Mouse (Mus musculus): ENCODE measurements around the gene Ubp1.
"Not testable (repeated sequence)": the region's sequence is repeated elsewhere in the genome, so short reads cannot be mapped to it uniquely, and the experiment has no call there.

The Ubp1 gene

DNA sequence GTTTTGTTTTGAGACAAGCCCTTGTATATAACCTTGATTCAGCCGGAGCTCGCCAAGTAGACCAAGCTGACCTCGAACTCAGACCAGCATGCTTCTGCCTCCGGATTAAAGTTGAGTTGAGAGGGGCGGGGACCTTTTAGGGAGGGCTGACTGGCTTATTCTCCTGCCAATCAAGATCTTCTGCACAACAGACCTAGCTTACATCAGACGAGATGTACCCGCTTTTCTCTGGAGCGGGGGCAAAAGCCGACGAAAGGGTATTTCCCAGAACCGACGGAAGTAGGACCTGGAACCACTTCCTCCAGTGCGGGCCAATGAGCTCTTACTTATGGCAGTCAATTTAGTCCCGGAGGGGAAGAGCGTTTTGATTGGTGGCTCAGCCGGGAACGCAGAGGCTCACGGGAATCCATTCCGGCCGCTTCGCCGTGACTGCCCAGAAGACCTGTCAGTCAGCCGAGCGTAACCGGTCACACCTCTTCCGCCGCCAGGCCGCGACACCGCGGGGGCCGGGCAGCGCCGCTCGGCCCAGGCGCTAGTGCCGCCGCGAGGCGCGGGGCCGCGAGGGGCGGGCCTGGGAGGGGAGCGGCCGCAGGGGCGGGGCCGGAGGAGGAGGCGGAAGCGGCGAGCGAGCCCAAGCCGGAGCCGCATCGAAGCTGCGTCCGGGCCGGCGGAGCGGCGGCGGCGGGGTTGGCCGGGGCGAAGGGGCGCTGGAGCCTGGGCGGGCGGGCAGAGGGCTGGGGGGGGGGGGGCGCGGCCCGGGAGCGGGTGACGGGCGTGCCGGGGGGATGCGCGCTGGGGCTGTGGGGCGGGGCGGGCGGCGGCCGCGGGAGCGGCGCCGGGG is at the start of gene Ubp1:
Gene Ubp1 (plus strand): TSS at position 401 of the 841 bp plus-strand sequence.
- DNase-seq (ENCODE audit: low spot score), result peak; percentile 98

DNA sequence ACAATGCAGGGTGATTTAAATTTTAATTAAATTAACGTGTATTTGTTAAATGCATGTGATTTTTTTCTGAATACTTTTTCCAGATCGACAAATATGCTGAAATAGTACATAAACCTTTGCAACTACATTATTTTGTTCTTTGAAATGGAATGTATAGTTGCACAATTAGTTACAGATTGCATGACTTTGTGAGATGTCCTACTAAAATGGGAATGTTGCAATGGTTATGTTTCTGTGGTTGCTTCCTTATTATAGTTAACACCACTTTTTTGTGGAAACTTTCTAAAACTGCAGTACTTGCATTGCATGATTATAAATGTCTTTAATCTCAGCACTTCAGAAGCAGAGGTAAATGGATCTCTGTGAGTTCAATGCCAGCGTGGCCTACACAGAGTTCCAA is 35.8 kb upstream of the Ubp1 start:
- DNase-seq (ENCODE audit: low spot score), result no peak

DNA sequence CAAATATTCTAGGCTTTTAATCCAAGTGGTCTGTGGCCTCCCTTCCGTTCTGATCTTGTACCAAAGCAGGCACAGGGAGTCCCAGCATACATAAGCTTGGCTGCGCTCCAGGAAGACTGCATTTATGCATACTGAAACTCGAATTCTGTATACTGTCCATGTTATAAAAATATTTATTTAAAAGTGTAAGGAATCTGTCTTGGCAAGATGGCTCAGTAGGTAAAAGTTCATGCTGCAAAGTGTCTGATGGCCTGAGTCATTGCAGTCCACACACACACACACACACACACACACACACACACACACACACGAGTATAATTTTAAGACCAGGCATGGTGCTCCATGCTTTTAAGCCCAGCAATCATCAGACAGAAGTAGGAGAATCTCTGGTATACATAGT is 27.6 kb upstream of the Ubp1 start:
- no peak for DNase-seq (ENCODE audit: low spot score)

DNA sequence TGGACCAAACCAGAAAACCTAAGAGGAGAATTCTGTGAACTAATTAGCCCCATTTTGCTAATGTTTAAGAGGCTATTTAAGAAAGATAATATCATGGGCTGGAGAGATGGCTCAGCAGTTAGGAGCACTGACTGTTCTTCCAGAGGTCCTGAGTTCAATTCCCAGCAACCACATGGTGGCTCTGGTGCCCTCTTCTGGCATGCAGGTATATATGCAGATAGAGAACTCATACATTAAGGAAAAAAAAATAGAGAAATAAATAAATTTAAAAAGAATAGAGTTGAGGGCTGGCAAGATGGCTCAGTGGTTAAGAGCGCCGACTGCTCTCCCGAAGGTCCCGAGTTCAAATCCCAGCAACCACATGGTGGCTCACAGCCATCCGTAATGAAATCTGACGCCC is 26.4 kb upstream of the Ubp1 start:
- DNase-seq (ENCODE audit: low spot score), result not testable (repeated sequence)

DNA sequence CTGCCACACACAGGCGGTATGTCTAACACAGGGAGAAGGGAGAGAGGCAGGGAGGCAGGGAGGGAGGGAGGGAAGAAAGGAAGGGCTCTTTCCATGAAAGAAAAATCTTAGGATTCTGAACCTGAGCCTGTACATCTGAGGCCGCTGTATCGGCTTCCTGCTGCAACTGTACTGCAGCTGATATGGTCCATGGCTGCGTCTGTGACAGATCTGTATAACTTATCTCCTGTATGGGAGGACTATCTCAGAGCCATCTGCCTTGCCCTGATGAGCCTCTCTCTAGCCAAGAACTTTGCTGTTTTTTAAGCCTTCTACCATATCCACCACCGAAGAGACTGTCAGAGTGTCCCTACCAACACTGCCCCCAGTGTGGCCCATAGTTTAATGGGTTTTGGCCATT is 14.9 kb upstream of the Ubp1 start:
- no peak for DNase-seq (ENCODE audit: low spot score)

DNA sequence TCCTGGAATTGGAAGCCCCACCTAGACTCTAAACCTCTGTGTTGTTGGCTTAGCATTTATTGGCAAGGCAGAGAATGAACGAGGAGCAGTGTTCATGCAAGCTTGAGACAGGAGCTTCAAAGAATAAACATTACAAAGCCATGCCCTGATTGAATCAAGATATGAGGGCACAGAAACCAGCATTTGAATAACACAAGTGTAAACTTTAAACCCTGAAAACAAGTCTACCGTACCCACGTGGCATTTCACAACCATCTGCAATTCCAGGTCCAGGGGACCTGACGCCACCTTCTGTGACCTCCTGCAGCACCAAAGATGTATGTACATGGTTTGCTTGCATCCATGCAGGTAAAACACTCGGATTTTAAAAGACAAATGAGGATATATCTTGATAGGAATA is 8.1 kb upstream of the Ubp1 start:
- DNase-seq (ENCODE audit: low spot score), result no peak

DNA sequence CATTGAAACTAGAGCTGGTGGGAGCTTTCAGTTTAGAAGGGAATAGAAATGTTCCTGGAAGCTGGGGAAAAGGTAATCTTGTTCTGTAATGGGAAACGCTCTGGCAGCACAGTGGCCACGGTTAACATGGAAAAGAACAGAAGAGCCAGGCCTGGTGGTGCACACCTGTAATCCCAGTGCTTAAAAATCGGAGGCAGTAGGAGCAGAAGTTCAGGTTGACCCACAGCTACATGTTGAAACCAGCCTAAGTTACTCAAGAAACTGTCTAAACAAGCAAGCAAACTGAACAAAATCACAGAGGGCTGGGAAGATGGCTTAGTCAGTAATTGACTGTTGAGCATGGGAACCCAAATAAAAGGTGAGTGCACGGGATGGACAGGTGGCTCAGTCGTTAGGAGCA is 5.9 kb upstream of the Ubp1 start:
- DNase-seq (ENCODE audit: low spot score), result no peak

DNA sequence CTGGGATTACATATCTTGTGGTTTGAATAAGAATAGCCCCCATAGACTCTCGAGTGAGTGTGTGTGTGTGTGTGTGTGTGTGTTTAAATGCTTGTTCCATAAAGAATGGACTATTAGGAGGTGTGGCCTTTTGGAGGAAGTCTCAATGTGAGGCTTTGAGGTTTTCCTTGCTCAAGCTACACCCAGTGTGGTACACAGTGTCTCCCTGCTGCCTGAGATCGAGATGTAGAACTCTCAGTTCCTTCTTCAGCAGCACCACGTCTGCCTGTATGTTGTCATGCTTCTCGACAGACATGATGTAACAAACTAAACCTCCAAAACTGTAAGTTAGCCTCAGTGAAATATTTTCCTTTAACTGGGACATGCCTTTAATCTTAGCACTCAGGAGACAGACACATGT is 2.1 kb upstream of the Ubp1 start:
- no peak for DNase-seq (ENCODE audit: low spot score)

DNA sequence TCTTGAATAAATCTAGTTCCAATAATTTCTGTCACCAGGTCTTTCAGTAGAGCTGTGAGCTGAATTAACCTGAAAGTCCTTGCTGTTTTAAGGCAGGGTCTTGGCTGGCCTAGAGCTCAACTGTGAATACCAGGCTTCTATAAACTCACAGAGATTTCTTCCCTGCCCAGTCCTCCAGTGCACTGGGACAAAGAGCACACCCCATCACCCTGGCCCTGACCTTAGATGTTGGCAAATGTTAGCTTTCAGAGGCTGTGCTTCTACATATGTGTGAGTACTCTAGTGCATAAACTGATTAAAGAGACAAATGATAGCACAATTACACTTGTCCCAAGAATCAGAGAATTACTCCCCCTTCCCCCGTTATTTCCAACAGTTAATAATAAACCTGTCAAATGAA is 1.1 kb upstream of the Ubp1 start:
- DNase-seq (ENCODE audit: low spot score), result no peak

DNA sequence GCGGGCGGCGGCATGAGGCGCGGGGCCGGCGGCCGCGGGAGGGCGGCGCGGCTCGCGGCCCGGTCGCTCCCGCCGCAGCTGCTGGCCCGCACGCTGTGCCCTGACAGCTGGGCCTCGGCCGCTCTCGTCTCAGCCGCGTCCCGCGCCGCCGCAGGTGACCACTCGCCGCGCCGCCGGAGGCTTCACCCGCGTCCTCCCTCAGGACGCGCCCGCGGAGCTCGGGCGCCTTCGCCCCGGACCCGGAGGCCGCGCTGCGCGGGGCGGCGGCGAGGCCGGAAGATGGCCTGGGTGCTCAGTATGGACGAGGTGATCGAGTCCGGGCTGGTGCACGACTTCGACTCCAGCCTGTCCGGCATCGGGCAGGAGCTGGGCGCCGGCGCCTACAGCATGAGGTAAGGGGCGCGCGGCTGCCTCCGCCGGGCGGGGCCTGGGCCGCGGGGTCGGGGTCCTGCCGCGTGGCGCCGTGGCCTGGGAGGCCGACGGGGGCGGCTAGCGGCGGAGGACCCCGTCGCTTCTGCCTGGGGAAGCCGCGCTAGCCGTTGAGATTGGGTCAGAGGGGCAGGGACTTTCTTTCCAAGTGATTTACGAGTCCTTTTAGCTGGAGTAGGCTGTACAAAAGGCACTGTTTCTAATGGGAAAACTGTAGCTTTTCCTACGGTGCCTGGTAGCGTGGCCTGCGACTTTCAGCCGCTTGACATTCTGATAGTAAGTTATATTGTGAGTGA is 803 bp downstream of the Ubp1 start:
- peak; percentile 43 for DNase-seq (ENCODE audit: low spot score)

DNA sequence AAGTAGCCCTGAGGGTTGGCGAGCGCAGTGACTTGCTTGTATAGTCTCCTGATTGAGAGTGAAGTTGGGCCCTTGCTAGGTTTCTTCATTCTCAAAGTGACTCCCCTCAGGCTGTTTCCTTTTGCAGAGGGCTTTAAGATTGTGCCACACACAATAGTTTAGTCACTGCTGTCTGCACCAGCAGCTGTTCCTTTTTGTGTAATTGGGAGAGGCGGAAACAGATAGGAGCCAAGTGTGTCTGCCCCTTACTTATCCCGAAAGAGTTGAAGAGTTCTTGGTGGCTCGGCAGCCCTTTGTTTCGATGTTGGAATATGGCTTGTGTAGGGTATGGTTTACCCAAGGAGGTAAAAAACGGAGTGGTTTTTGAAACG is 1.4 kb downstream of the Ubp1 start:
- peak; percentile 34 for DNase-seq (ENCODE audit: low spot score)

DNA sequence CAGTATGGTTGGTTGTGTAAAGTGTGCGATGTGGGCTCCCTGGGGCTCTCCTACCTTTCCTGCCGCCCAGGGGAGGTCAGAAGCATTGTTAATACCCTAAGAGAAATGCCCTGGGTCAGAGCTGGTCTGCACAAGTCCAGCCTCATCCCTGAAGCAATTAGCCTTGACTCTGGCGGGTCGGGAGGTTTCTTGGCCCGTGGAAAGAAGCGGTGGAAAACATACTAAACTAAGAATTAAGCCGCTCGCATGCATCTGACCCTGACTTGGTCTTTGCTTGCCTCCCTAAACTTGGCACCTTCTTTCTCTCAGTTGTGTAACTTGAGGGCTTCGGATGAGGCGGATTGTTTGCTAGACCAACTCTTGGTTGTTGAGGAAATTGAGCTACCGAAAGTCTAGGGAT is 1.8 kb downstream of the Ubp1 start:
- DNase-seq (ENCODE audit: low spot score), result peak; percentile 4

DNA sequence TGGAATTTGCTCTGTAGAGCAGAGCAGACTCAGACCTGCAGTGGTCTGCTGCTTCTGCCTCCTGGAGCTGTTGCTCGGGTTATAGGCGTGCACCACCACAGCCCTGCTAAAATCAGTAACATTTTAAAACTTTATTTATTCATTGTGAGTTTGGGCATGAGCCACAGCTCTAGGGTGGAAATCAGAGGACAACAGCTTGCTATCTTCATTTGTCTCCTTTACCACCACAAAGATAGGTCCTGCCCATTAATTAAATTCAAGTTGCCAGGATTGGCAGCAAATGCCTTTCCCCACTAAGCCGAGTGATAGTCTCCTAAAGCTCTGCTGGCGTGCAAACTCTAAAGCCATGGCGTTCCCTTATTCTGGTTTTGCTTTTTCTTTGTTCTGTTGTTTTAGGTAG is 4.9 kb downstream of the Ubp1 start:
- DNase-seq (ENCODE audit: low spot score), result no peak

DNA sequence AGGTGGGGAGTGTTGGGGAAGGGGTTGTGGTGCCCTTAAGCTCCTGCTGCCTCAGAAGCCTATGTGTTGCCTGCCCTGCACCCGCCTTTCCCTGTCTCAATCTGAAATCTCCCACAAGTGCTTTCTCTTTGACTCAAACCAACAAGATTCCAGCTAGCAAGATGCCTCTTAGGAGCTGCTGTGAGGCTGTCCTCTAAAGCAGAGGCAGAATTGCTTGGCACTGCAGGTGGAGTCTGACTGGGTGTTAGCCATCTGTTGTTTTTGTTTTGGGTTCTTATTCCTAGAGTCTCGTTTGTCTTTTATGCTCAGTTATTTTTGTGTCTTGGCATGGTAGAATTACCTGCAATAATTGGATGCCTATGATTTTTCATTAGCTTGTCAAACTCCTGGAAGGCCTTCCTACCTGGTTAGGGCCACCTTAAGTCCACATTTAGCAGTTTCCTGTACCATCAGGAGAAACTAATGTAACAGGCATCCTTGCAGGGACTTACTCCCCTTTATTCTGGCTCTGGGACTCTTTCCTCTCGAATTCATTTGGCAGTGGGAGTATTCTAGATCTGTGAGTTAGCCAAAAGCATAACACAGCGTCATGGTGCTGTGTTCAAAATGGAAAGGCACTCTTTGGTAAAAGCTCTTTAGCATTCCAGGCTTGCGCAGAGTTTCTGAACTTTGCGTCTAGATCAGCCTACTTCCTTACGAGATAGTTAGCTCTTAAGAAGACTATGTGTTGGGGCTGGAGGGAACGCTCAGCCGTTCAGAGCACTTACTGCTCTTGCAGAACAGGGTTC is 8.5 kb downstream of the Ubp1 start:
- DNase-seq (ENCODE audit: low spot score), result no peak

DNA sequence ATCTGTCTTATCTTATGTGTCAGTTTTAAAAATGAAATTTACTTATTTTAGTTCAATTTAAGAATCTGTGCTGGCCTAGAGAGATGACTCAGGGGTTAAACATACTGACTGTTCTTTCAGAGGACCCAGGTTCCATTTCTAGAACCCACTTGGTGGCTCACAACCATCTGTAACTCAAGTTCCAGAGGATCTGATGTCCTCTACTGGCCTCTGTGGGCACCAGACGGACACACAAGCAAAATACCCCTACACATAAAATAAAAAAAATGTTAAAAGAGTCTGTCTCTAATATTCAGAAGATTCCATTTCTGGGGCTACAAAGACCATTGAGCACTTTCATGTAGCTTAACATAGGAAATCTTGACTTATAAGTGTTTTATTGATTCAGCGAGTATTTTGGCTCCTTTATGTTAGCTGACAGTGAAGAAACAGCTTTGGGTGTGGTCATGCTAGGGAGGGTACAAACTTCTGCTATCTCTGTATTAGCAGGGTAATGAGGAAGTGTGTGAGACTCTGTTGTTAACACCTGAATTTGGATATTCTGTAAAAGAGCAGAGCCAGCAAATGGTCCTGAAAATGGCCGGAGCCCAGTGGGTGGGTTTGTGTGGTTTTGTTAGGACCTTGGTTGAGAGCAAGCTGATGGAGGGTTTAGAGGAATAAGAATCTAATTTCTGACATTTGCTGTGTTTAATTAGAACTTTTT is 10.5 kb downstream of the Ubp1 start:
- DNase-seq (ENCODE audit: low spot score), result no peak

DNA sequence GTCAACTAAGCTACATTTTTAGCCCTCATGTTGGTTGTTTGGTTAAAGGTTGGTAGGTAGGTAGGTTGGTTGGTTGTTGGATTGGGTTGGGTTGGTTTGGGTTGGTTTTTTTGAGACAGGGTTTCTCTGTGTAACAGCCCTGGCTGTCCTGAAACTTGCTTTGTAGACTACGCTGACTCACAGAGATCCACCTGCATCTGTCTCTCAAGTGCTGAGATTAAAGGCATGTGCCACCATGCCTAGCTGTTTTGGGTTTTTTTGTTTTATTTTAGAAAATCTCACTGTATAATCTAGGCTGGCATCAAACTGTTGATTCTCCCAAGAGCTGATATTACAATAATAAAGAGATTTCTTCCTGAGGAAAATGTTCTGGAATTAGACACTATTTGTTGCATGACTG is 12.6 kb downstream of the Ubp1 start:
- no peak for DNase-seq (ENCODE audit: low spot score)

DNA sequence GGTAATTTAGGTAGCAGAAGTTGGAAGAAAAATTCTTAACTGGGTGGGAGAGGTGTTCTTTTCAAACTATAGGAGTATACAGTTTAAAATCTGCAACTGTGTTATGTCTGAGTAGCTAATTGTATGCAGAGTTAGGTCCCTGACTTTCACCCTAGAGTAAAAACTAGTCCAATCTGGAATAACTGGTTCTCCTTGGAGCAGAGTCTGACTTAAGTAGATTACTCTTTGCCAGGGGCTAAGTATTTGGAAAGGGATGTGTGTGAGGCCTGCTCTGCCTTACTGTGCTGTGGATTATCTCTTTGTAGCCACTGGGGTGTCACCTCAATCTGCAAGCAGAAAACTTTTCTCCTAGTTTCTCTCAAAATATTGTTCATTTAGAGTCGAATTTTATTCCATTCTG is 16.5 kb downstream of the Ubp1 start:
- DNase-seq (ENCODE audit: low spot score), result no peak

DNA sequence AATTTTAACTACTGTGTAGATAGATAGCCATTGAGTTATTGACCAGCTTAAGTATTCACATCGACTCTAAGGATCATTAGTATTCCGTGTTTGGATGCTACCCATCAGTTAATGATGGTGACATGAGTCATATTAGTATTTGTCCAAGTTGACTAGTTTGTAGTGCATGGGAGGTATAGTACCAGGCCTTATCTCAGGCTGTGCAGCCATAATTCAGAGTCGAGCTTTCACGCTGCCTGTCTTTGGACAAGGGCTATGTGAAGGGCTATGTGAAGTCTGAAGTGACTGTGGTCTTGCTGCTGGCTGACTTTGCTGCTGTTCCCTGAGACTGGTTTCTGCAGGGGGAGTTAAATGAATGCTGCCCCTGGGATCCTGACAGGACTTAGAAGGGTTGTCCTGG is 27.0 kb downstream of the Ubp1 start:
- no peak for DNase-seq (ENCODE audit: low spot score)

DNA sequence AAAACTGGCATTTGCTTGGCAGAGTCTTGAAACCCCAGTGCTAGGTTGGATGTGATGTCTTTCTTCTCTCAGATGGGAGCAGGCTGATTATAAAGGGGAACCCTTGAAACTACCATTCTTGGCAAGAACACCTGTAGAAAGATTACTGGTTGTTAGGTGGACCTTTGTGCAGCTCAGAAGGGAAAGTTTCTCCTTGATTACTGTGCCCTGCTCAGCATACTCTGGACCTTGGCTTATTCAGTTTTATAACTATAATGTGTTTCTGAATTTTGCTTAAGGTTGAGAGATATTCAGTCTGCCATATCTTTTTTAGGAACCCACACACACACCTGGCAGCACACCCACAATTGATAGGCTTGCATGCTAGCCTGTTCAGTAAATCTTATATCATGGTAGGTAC is 33.0 kb downstream of the Ubp1 start:
- DNase-seq (ENCODE audit: low spot score), result no peak

DNA sequence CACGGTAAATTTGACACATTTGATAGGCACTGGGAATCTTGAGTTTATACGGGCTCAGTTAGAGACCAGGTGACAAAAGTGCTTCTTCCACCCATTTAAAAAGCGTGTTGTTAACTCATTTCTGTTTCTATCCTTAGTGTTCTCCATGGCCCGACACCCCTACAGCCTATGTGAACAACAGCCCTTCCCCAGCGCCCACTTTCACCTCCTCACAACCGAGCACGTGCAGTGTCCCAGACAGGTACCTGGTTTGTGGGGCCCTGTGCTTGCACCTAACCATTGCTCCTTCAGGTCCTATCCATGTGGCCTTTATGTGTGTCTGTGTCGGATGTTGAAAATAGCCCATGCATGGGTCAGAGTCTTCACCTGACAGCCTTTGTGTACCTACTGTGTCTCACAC is 33.7 kb downstream of the Ubp1 start:
- DNase-seq (ENCODE audit: low spot score), result no peak

DNA sequence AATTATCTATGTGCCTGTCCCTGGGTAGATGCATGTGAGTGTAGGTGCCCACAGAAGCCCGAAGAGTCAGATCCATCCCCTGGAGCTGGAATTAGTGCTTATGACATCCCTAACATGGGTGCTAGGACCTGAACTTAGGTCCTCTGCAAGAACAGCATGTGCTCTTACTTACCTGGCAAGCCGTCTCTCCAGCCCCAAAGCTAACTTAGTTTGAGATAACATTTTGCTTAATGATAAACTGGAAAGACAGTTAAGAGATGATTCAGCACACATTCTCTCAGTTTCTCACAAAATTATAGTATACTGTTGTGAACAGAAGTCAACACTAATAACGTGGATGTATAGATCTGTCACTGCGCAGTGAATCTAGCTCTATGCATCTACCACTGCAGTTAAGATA is 36.1 kb downstream of the Ubp1 start:
- DNase-seq (ENCODE audit: low spot score), result no peak

DNA sequence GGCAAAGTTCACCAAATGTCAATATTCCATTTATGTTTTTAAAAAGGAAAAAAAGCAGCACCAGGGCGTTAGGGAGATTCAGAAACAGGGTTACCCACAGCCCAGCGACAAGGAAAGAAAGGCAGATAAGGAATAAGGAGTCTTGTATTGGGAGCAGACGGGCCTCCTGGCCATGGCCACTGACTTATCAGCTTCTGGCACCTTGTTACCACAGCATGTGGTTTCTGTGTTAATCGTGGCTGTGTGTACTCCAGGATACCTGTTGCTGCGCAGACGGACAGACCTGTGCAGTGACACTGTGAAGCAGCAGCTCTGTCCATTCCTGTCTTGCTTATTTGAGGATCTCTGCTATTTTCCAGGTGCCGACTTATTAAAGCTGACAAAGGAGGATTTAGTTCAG is 38.2 kb downstream of the Ubp1 start:
- DNase-seq (ENCODE audit: low spot score), result no peak

All from retina, embryonic 14.5 days (tissue).